Mouse (Mus musculus) MEL (cell line): ENCODE measurements around the gene Fam214a. TPM values are rescaled to one million over a fixed set of nuclear protein-coding genes. Genes with fewer than 3 reads are reported as not detected.
A peak's percentile ranks its signal among the peaks of the same experiment; 100 is the strongest.

Source experiments
- DNase-seq: peaks from one replicate; pipeline ENCODE4 v3.0.0; 2011; ENCODE audit warnings: low read depth, low spot score
- H3K27ac ChIP-seq: 2 replicates; pipeline ENCODE4 v1.5.1; 2012; ENCODE audit warnings: low read depth, mild to moderate bottlenecking, control low read depth, low read length, moderate library complexity; ENCODE audit not compliant: control insufficient read depth
- H3K27me3 ChIP-seq, 2 experiments: fragments of 150-350 bp in 1 of 2; sonication (generic) in 1 of 2; 2 replicates each; pipeline ENCODE4 v1.6.1; 2012; ENCODE audit warnings: low read length in 2 of 2, mild to moderate bottlenecking in 2 of 2, improper control_type of control experiment in 1 of 2, moderate library complexity in 1 of 2; ENCODE audit not compliant: insufficient read depth in 2 of 2, control insufficient read depth in 1 of 2
- H3K36me3 ChIP-seq, 2 experiments: 2 replicates each; pipeline ENCODE4 v1.6.1; 2012 to 2014; ENCODE audit warnings: low read length in 2 of 2, improper control_type of control experiment in 1 of 2, inconsistent platforms in 1 of 2, mild to moderate bottlenecking in 1 of 2; ENCODE audit not compliant: insufficient read depth in 2 of 2, control insufficient read depth in 1 of 2
- H3K4me1 ChIP-seq, 2 experiments: fragments of 150-350 bp in 1 of 2; sonication (generic) in 1 of 2; 2 replicates each; pipeline ENCODE4 v1.6.1; 2012; ENCODE audit warnings: low read length in 2 of 2, improper control_type of control experiment in 1 of 2, mild to moderate bottlenecking in 1 of 2; ENCODE audit not compliant: insufficient read depth in 2 of 2, control insufficient read depth in 1 of 2
- H3K4me3 ChIP-seq, 2 experiments: fragments of 150-350 bp in 1 of 2; sonication (generic) in 1 of 2; 2 replicates each; pipeline ENCODE4 v1.5.1; 2012; ENCODE audit warnings: low read depth in 2 of 2, low read length in 2 of 2, mild to moderate bottlenecking in 2 of 2, moderate library complexity in 2 of 2, control low read depth in 1 of 2, improper control_type of control experiment in 1 of 2; ENCODE audit not compliant: control insufficient read depth in 1 of 2, insufficient read depth in 1 of 2
- H3K79me2 ChIP-seq: 2 replicates; pipeline ENCODE4 v1.6.1; 2012; ENCODE audit warnings: mild to moderate bottlenecking, low read length, moderate library complexity; ENCODE audit not compliant: control insufficient read depth, poor library complexity, insufficient read depth
- H3K9ac ChIP-seq: 2 replicates; pipeline ENCODE4 v1.6.1; 2012; ENCODE audit warnings: low read depth, mild to moderate bottlenecking, control low read depth, low read length, moderate library complexity; ENCODE audit not compliant: control insufficient read depth, poor library complexity, severe bottlenecking
- H3K9me3 ChIP-seq: fragments of 150-350 bp; sonication (generic); replicated peaks from 2 replicates; pipeline ENCODE4 v1.6.1; 2012; ENCODE audit warnings: mild to moderate bottlenecking, low read length, improper control_type of control experiment, moderate library complexity; ENCODE audit not compliant: insufficient read depth
- BHLHE40 ChIP-seq: IDR thresholded peaks from 2 replicates; pipeline ENCODE4 v1.6.1; 2012; ENCODE audit warnings: low read depth, mild to moderate bottlenecking, inconsistent platforms, low read length, improper control_type of control experiment, borderline replicate concordance
- CHD1 ChIP-seq: IDR thresholded peaks from 2 replicates; pipeline ENCODE4 v1.6.1; 2012; ENCODE audit warnings: low read depth, mild to moderate bottlenecking, inconsistent platforms, low read length, improper control_type of control experiment
- E2F4 ChIP-seq: IDR thresholded peaks from 2 replicates; pipeline ENCODE4 v1.6.1; 2011; ENCODE audit warnings: low read depth, low read length, improper control_type of control experiment, borderline replicate concordance
- ELF1 ChIP-seq: IDR thresholded peaks from 2 replicates; pipeline ENCODE4 v1.6.1; 2014; ENCODE audit warnings: low read depth, mild to moderate bottlenecking, inconsistent platforms, low read length, improper control_type of control experiment, moderate library complexity
- ETS1 ChIP-seq: IDR thresholded peaks from 2 replicates; pipeline ENCODE4 v1.6.1; 2012; ENCODE audit warnings: low read depth, mild to moderate bottlenecking, inconsistent platforms, low read length, improper control_type of control experiment, moderate library complexity
- GATA1 ChIP-seq: IDR thresholded peaks from 2 replicates; pipeline ENCODE4 v1.6.1; 2011; ENCODE audit warnings: low read depth, low read length, improper control_type of control experiment
- KAT2A ChIP-seq: conservative IDR thresholded peaks from 2 replicates; pipeline ENCODE4 v1.6.1; 2012; ENCODE audit warnings: low read depth, low read length, improper control_type of control experiment, inconsistent platforms
- MAFK ChIP-seq: IDR thresholded peaks from 2 replicates; pipeline ENCODE4 v1.6.1; 2011; ENCODE audit warnings: low read depth, mild to moderate bottlenecking, low read length, improper control_type of control experiment, borderline replicate concordance
- MXI1 ChIP-seq: IDR thresholded peaks from 2 replicates; pipeline ENCODE4 v1.6.1; 2011; ENCODE audit warnings: mild to moderate bottlenecking, low read depth, low read length, improper control_type of control experiment
- NELFE ChIP-seq: IDR thresholded peaks from 2 replicates; pipeline ENCODE4 v1.6.1; 2011; ENCODE audit warnings: low read depth, low read length, improper control_type of control experiment
- NRF1 ChIP-seq: IDR thresholded peaks from 2 replicates; pipeline ENCODE4 v1.6.1; 2014; ENCODE audit warnings: low read depth, mild to moderate bottlenecking, inconsistent platforms, low read length, improper control_type of control experiment, moderate library complexity; ENCODE audit not compliant: poor library complexity, insufficient read depth, severe bottlenecking
- POLR2A ChIP-seq, 2 experiments: IDR thresholded peaks; 2 replicates each; pipeline ENCODE4 v1.6.1; 2011 to 2012; ENCODE audit warnings: low read length in 2 of 2, mild to moderate bottlenecking in 2 of 2, control low read depth in 1 of 2, improper control_type of control experiment in 1 of 2, low read depth in 1 of 2, moderate library complexity in 1 of 2; ENCODE audit not compliant: control insufficient read depth in 1 of 2, insufficient read depth in 1 of 2, poor library complexity in 1 of 2
- POLR2AphosphoS5 ChIP-seq: IDR thresholded peaks from 2 replicates; pipeline ENCODE4 v1.6.1; 2012; ENCODE audit warnings: low read depth, borderline replicate concordance, mild to moderate bottlenecking, inconsistent platforms, low read length, moderate library complexity, mixed read lengths
- SIN3A ChIP-seq: IDR thresholded peaks from 2 replicates; pipeline ENCODE4 v1.6.1; 2012; ENCODE audit warnings: low read length, improper control_type of control experiment, inconsistent platforms
- TAL1 ChIP-seq: IDR thresholded peaks from 2 replicates; pipeline ENCODE4 v1.6.1; 2012; ENCODE audit warnings: mild to moderate bottlenecking, inconsistent platforms, low read length, moderate library complexity, mixed read lengths
- TBP ChIP-seq: IDR thresholded peaks from 2 replicates; pipeline ENCODE4 v1.8.0; 2011; ENCODE audit warnings: low read depth, low read length, improper control_type of control experiment
- TCF12 ChIP-seq: IDR thresholded peaks from 2 replicates; pipeline ENCODE4 v1.6.1; 2014; ENCODE audit warnings: low read depth, mild to moderate bottlenecking, inconsistent platforms, low read length, improper control_type of control experiment, moderate library complexity
- USF1 ChIP-seq: IDR thresholded peaks from 2 replicates; pipeline ENCODE4 v1.6.1; 2014; ENCODE audit warnings: low read depth, mild to moderate bottlenecking, inconsistent platforms, low read length, improper control_type of control experiment, moderate library complexity
- USF2 ChIP-seq, 2 experiments: IDR thresholded peaks; 2 replicates each; pipeline ENCODE4 v1.6.1; 2011 to 2012; ENCODE audit warnings: improper control_type of control experiment in 2 of 2, low read length in 2 of 2, borderline replicate concordance in 1 of 2, inconsistent platforms in 1 of 2, low read depth in 1 of 2, mild to moderate bottlenecking in 1 of 2; ENCODE audit not compliant: insufficient read depth in 1 of 2
- ZMIZ1 ChIP-seq: IDR thresholded peaks from 2 replicates; pipeline ENCODE4 v1.6.1; 2012; ENCODE audit warnings: low read depth, mild to moderate bottlenecking, inconsistent platforms, low read length, improper control_type of control experiment, moderate library complexity
- polyA plus RNA-seq, 2 experiments: library from polyadenylated mRNA; stranded (reverse) in 1 of 2; unstranded in 1 of 2; fragments of >175 nt in 1 of 2; fragments of >200 nt in 1 of 2; gene quantifications; 2 replicates each; pipeline versions ENCODE4 v1.2.1 to v1.2.4; 2012; ENCODE audit warnings: low replicate concordance in 2 of 2, low read depth in 1 of 2; ENCODE audit not compliant: insufficient read length in 2 of 2, insufficient read depth in 1 of 2, missing spikeins in 1 of 2
- total RNA-seq: library from RNA; depleted of rRNA; stranded (reverse); fragments of 300-350 nt; gene quantifications from 2 replicates; pipeline ENCODE4 v1.2.3, GENCODE M21; 2012

Gene Fam214a
- total and polyA plus RNA-seq, 3 experiments, result 2.3 to 3.9 TPM; not detected in 1

DNA sequence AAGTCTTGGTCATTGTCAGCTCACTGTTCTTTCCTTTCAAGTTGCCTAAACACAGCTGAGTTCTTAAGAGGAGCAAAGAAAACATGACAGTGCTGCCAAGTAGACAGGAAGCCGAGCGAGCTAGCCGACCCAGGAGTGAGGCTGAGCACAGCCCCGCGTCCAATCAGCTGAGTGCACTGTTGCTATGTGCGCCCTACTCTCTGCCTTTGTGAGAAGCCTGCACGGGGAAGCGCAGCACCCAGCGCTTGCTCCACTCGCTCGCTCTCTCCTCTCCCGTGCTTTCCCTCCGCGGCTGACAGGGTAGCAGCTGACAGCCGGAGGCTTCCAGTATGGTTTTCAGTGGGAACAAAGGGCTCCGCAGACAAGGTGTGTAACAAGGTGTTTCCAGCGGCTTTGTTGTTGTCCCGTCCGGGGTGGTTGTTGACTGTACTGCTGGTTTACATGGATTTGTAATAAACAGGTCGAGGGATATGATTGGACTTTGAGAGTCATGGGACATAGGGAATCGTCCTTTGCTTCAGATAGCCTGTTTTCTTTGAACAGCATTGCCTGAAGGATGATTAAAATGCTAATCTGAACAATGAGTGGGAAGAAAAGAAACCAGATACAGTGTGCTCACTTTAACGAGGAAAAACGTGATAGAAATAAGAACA lies 23.4 kb downstream of the Fam214a start:
- Histone ChIP-seq H3K27me3 (no peaks in the 10 kb centered on the region), H3K4me1 (peaks cover 5 to 6% of the 10 kb centered on the region in 2 experiments; a peak in 2 of 4 replicates), H3K36me3 (peaks cover 0 to 9% of the 10 kb centered on the region in 2 experiments; a peak in 2 of 4 replicates), H3K27ac (peak overlapping the region; percentile 70), H3K9me3 (no peaks in the 10 kb centered on the region), H3K4me3 (peak overlapping the region; percentile 68 to 97), H3K79me2 (no peaks in the 10 kb centered on the region), H3K9ac (peak overlapping the region; percentile 77)
- TF ChIP-seq ETS1 (peak; percentile 62), POLR2A (IDR thresholded peaks at IDR 0.05; ENCODE audit: control insufficient read depth in 1 of 2, insufficient read depth in 1 of 2, low read depth in 1 of 2, low read length in 2 of 2, poor library complexity in 1 of 2) (peak in 1 of 2 experiments; percentile 58; a peak in 1 of 4 replicates), ELF1 (peak; percentile 45; the same call in 1 of the 2 replicates), SIN3A (peak; percentile 85), NRF1 (peak; percentile 38; the same call in 1 of the 2 replicates), USF1 (peak; percentile 15; the same call in 1 of the 2 replicates), TAL1 (no peak), E2F4 (no peak), USF2 (IDR thresholded peaks at IDR 0.05; ENCODE audit: borderline replicate concordance in 1 of 2, insufficient read depth in 1 of 2, low read depth in 1 of 2, low read length in 2 of 2) (no peak), TCF12 (peak; percentile 43; the same call in 1 of the 2 replicates), MXI1 (peak; percentile 83), MAFK (no peak), KAT2A (no peak), NELFE (peak; percentile 35; the same call in 1 of the 2 replicates), ZMIZ1 (0 out of 2 replicates have a peak, but pooled peaks have one; percentile 52), BHLHE40 (0 out of 2 replicates have a peak, but pooled peaks have one; percentile 9), TBP (peak; percentile 41; the same call in 1 of the 2 replicates), GATA1 (no peak)
- peak; percentile 94 for DNase-seq

DNA sequence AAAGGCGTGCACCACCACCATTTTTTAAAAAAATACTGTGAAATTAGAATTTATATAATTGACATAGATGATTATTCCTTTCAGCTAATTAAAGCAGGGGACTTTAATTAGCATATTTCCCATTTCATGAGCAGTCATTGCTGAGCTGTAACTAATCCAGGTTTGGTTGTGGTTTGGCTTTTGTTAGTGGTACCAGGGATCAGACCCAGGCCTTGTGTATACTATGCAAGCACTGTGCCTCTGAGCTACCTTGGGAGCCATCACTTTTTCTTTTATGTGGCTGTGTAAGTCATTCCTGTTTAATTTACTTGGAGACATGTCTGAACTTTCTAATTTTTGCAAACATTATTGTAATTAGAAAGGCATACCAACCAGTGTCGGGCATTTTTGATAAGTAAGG lies 24.6 kb downstream of the Fam214a start:
- Histone ChIP-seq H3K4me3 (no peak overlapping the region), H3K9me3 (no peaks in the 10 kb centered on the region), H3K4me1 (peaks cover 4 to 6% of the 10 kb centered on the region in 2 experiments; a peak in 2 of 4 replicates), H3K27me3 (no peaks in the 10 kb centered on the region), H3K27ac (no peak overlapping the region)
- TF ChIP-seq POLR2AphosphoS5, result no peak
- TF ChIP-seq CHD1, result no peak
- TF ChIP-seq, all 39 proteins: peak for 0
- DNase-seq, result no peak
- H3K36me3 ChIP-seq, result peaks cover 0 to 9% of the 10 kb centered on the region in 2 experiments; a peak in 2 of 4 replicates
- H3K79me2 ChIP-seq, result no peaks in the 10 kb centered on the region
- no peak overlapping the region for H3K9ac ChIP-seq
